Mouse (Mus musculus) bone marrow, adult 2 months (tissue): ENCODE data around the gene Igfbp5.

Experiments
- CTCF ChIP-seq: fragments of 200-500 bp; IDR thresholded peaks from 2 replicates; pipeline ENCODE4 v1.5.1; 2011; ENCODE audit warnings: low read length, control low read depth; ENCODE audit not compliant: control insufficient read depth, insufficient read depth
- POLR2A ChIP-seq: fragments of 200-500 bp; IDR thresholded peaks from 2 replicates; pipeline ENCODE4 v1.6.1; 2011; ENCODE audit warnings: low read depth, mild to moderate bottlenecking, control low read depth, low read length, borderline replicate concordance; ENCODE audit not compliant: control insufficient read depth

- TF ChIP-seq POLR2A (no peak), CTCF (no peak)
Observed at GRCm38 (mm10) chr1:72857631-72858030, 17.1 kb downstream of the Igfbp5 start.
